Mouse (Mus musculus): ENCODE data around the gene Tbc1d17.

- no peak for TF ChIP-seq CTCF (IDR thresholded peaks at IDR 0.05; ENCODE audit: low read depth, low read length)
- TF ChIP-seq POLR2A (IDR thresholded peaks at IDR 0.05; ENCODE audit: extremely low read depth, insufficient read depth, low read length): no peak
These were observed 29.5 kb downstream of the Tbc1d17 start for GRCm38 (mm10) chr7:44819391-44819790.

Data from liver, adult 2 months (tissue).